Mouse (Mus musculus): ENCODE results near the gene Prkcd. TPM values are rescaled to one million over a fixed set of nuclear protein-coding genes. Genes with fewer than 3 reads are reported as not detected.

The Prkcd gene
- total RNA-seq, 2 experiments from 2014 or later = 18.7 to 20.0 TPM

GRCm38 (mm10) chr14:30609499-30609898 is 16.5 kb downstream of the Prkcd start:
- no peak for DNase-seq
- intact Hi-C loops (cut with DNase I) = no loop called here

- intact Hi-C loops (cut with DNase I) = no loop called here
- DNase-seq = no peak
Measured at GRCm38 (mm10) chr14:30608176-30608575, 17.8 kb downstream of the Prkcd start.

DNA sequence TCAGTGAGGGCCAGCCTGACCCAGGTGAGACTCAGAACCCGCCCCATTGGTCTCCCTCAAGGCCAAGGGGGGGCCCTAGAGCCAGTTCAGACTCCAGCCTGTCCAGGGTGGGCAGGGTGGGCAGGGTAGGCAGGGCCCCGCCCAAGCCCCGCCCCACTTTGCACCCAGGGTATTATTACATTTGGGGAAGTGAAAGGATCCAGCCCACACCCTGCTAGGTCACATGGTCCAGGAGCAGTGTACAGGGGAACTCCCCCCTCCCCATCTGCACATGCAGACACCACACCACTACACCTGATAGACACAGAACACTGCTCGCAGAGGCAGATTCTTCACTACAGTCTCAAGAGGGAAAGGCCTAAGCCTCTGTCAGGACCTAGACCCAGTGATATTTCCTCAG is 18.3 kb downstream of the Prkcd start:
- no peak for DNase-seq
- intact Hi-C loops (cut with DNase I) = no loop called here

GRCm38 (mm10) chr14:30606817-30607216 is 19.2 kb downstream of the Prkcd start:
- intact Hi-C loops (cut with DNase I) = no loop called here
- DNase-seq = no peak

GRCm38 (mm10) chr14:30597142-30597541 is 28.9 kb downstream of the Prkcd start:
- no peak for DNase-seq
- intact Hi-C loops (cut with DNase I) = no loop called here

- intact Hi-C loops (cut with DNase I) = no loop called here
- DNase-seq = no peak
Measured at GRCm38 (mm10) chr14:30596407-30596806, 29.6 kb downstream of the Prkcd start.

- no peak for DNase-seq
- intact Hi-C loops (cut with DNase I) = no loop called here
Measured at GRCm38 (mm10) chr14:30595576-30596313, 30.3 kb downstream of the Prkcd start.

DNA sequence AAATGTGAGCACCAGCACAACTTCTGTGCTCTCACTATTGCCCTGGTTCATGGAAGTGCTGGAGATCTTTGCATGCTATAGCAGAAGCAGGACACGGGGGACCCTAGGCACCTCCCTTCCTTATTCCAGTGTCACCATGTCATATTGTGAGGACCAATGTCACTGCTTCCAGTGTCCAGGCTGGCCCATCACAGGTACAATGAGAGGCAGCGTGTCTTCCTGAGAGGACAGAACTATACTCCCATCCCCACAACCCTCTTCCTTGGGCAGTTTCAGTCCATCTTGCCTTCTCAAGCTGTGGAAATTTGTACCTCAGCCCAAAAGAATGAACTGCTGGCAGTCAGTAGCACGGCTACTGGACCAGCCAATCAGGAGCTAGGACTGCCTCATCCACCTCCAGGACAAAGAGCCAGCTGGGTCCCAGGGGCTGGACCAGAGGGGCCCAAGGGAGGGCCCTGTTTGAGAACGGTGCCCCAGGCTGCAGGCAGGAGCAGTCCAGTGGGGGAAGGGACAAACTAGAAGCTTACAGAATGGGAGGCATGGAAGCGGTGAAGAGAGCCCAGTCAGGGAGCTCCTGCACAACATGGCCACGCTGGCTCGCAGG is 31.8 kb downstream of the Prkcd start:
- intact Hi-C loops (cut with DNase I) = loop anchor here (5.0 kb wide), 1 partner anchor 273 kb away; no protein-coding TSS in a partner anchor
- DNase-seq = peak; percentile 79 to 82

GRCm38 (mm10) chr14:30593279-30594091 is 32.5 kb downstream of the Prkcd start:
- intact Hi-C loops (cut with DNase I) = loop anchor here (1.0 to 5.0 kb wide), 2 partner anchors 58 to 274 kb away; no protein-coding TSS in a partner anchor
- DNase-seq = peak; percentile 93

DNA sequence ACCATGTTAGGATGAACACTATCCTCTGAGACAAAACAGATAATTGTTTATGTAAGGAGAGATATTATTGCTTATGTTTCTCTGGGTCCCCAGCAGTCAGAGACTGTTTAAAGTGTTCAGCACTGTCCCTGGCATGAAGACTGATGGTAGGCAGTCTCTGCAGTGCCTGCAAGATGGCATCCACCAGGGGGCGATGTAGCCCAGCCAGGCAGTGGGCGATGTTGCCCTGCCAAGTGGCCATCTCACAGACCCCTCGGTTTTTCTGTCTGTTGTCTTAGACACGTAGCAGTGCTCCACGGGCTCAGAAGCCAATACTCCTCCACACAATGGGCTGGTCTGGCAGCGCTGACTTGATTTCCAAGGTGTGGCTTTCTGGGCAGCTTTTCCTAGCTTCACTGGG is 34.6 kb downstream of the Prkcd start:
- DNase-seq = peak; percentile 85 to 92
- intact Hi-C loops (cut with DNase I) = loop anchor here (1.0 to 5.0 kb wide), 2 partner anchors 81 to 276 kb away; no protein-coding TSS in a partner anchor

GRCm38 (mm10) chr14:30590918-30591317 is 35.1 kb downstream of the Prkcd start:
- no peak for DNase-seq
- intact Hi-C loops (cut with DNase I) = loop anchor here (1.0 to 5.0 kb wide), 2 partner anchors 81 to 276 kb away; no protein-coding TSS in a partner anchor

DNA sequence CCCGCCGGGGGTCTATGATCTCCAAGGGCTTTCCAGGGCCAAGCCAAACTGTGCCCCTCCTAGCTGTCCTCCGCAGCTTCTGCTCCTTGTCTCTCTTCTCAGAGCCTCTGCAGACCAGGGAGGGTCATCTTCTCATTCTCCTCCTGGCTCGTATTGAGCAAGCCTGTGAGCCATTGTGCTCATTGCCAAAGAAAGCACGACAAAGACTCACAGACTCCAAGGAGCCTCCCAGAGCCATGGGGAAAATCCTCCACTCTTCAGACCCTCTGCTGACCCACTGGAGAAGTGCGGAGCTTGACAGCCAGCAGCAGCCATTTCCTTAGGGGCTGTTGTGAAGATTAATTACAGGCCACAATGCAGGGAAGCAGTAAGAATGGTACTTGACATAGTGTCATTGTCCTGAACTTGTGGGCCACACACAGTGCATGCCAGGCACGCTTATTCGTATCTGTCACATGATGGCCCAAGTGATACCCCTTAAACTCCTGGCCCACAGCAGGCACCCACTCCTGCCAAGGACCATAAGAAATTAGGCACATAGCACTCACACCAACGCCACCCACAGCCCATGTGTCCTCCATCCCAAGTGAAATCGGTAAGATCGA is 35.9 kb downstream of the Prkcd start:
- intact Hi-C loops (cut with DNase I) = loop anchor here (5.0 kb wide), 1 partner anchor 277 kb away; no protein-coding TSS in a partner anchor
- no peak for DNase-seq

- intact Hi-C loops (cut with DNase I) = no loop called here
- no peak for DNase-seq
Measured at GRCm38 (mm10) chr14:30586780-30587461, 39.1 kb downstream of the Prkcd start.

- intact Hi-C loops (cut with DNase I) = no loop called here
- no peak for DNase-seq
Measured at GRCm38 (mm10) chr14:30585323-30585722, 40.7 kb downstream of the Prkcd start.

- intact Hi-C loops (cut with DNase I) = no loop called here
- no peak for DNase-seq
Measured at GRCm38 (mm10) chr14:30584497-30585251, 41.3 kb downstream of the Prkcd start.

- intact Hi-C loops (cut with DNase I) = no loop called here
- no peak for DNase-seq
Measured at GRCm38 (mm10) chr14:30584077-30584476, 41.9 kb downstream of the Prkcd start.

DNA sequence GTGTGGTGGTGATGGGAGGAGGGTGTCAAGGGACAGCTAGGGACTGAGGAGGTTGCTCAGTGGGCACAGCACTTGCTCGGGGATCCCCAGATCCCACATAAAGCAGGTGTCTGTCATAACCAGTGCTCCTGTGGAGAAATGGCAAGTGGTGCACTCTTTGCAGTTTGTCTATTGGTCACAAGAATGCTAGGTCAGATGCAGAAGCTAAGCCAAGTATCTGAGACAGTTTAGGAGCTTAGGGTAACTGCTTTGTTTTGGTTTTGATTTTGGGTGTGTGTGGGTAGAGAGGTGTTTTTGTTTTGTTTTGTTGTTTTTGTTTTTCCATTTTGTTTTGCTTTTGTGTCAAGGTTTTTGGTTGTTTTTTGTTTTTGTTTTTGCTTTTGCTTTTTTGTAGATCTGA is 44.8 kb downstream of the Prkcd start:
- intact Hi-C loops (cut with DNase I) = no loop called here
- no peak for DNase-seq

DNA sequence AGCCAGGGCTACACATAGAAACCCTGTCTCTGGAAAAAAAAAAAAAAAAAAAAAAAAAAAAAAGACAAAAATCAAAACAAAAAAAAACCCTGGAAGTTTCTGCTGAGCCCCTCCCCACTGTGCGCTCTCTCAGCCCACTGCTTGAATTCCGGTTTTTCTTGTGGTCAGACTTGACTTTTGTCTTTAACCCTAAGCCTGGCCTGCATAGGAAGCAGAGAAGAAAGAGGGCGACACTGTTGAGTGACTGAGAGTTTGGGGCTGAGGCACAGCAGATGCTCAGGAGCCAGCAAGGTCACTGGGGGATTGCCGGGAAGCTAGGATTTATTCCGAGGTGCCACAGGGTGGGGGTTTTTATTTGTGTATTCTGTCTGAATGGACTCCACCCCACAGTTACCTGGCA is 46.1 kb downstream of the Prkcd start:
- intact Hi-C loops (cut with DNase I) = no loop called here
- DNase-seq = no peak

DNA sequence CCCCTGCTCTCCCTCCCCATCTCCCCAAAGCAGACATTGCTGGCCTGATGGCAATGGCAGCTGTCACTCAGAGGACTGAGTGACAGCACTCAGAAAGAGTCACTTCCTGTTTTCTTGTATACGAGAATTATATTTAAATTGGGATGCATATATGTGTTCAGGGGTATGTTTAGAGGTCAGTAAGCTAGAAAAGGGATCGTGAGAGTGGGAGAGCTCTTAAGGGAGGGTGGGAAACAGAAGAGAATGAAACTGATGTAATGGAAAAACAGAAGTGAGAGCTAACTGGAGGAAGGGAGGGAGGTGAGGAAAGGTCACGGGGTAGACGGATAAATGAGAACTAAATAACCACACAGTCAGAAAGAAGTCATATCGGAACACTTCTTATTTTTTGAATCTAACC is 46.8 kb downstream of the Prkcd start:
- DNase-seq = no peak
- intact Hi-C loops (cut with DNase I) = no loop called here
